Mouse (Mus musculus): ENCODE data around the gene Aif1. TPM values are rescaled to one million over a fixed set of nuclear protein-coding genes. Genes with fewer than 3 reads are reported as not detected.
A peak's percentile ranks its signal among the peaks of the same experiment; 100 is the strongest.

Gene Aif1
- total RNA-seq, 2 experiments from 2014 or later, result 10.8 to 11.1 TPM

GRCm38 (mm10) chr17:35155451-35155850 lies 20.4 kb downstream of the Aif1 start:
- intact Hi-C loops (cut with DNase I), result no loop called here
- DNase-seq (ENCODE audit: low spot score in 2 of 2), result no peak

GRCm38 (mm10) chr17:35154616-35155015 lies 21.3 kb downstream of the Aif1 start:
- intact Hi-C loops (cut with DNase I), result no loop called here
- DNase-seq (ENCODE audit: low spot score in 2 of 2), result no peak

GRCm38 (mm10) chr17:35153931-35154330 lies 21.9 kb downstream of the Aif1 start:
- no peak for DNase-seq (ENCODE audit: low spot score in 2 of 2)
- intact Hi-C loops (cut with DNase I), result no loop called here

GRCm38 (mm10) chr17:35153077-35153476 lies 22.8 kb downstream of the Aif1 start:
- intact Hi-C loops (cut with DNase I), result no loop called here
- no peak for DNase-seq (ENCODE audit: low spot score in 2 of 2)

GRCm38 (mm10) chr17:35152121-35152520 lies 23.7 kb downstream of the Aif1 start:
- intact Hi-C loops (cut with DNase I), result no loop called here

GRCm38 (mm10) chr17:35147922-35148639 lies 27.8 kb downstream of the Aif1 start:
- DNase-seq (ENCODE audit: low spot score in 2 of 2), result no peak
- intact Hi-C loops (cut with DNase I), result loop anchor here (2.0 kb wide), 1 partner anchor 15 kb away; no protein-coding TSS in a partner anchor

More at GRCm38 (mm10) chr17:35152121-35152520, 23.7 kb downstream of the Aif1 start:
- no peak for DNase-seq (ENCODE audit: low spot score in 2 of 2)

GRCm38 (mm10) chr17:35147348-35147747 lies 28.5 kb downstream of the Aif1 start:
- DNase-seq (ENCODE audit: low spot score in 2 of 2), result no peak
- intact Hi-C loops (cut with DNase I), result no loop called here

- intact Hi-C loops (cut with DNase I), result no loop called here
- DNase-seq (ENCODE audit: low spot score in 2 of 2), result no peak
These were observed 29.7 kb downstream of the Aif1 start for GRCm38 (mm10) chr17:35146139-35146538.

GRCm38 (mm10) chr17:35141971-35142370 lies 33.9 kb downstream of the Aif1 start:
- intact Hi-C loops (cut with DNase I), result no loop called here
- no peak for DNase-seq (ENCODE audit: low spot score in 2 of 2)

- DNase-seq (ENCODE audit: low spot score in 2 of 2), result no peak
- intact Hi-C loops (cut with DNase I), result no loop called here
These were observed 35.3 kb downstream of the Aif1 start for GRCm38 (mm10) chr17:35140490-35140996.

- intact Hi-C loops (cut with DNase I), result no loop called here
- DNase-seq (ENCODE audit: low spot score in 2 of 2), result no peak
These were observed 36.6 kb downstream of the Aif1 start for GRCm38 (mm10) chr17:35139269-35139668.

- no peak for DNase-seq (ENCODE audit: low spot score in 2 of 2)
- intact Hi-C loops (cut with DNase I), result loop anchor here (1.0 kb wide), 1 partner anchor 29 kb away; the partner anchor contains the start of gene Prrc2a
These were observed 40.1 kb downstream of the Aif1 start for GRCm38 (mm10) chr17:35135591-35136320.

GRCm38 (mm10) chr17:35134801-35135590 lies 40.9 kb downstream of the Aif1 start, which contains the start of gene Bag6:
Gene Bag6 (plus strand): TSS chr17:35135178.
- intact Hi-C loops (cut with DNase I), result loop anchor here (1.0 kb wide), 1 partner anchor 29 kb away; the partner anchor contains the start of gene Prrc2a
- peak; percentile 95 to 96 for DNase-seq (ENCODE audit: low spot score in 2 of 2)

GRCm38 (mm10) chr17:35133517-35133916 lies 42.4 kb downstream of the Aif1 start:
- DNase-seq (ENCODE audit: low spot score in 2 of 2), result no peak
- intact Hi-C loops (cut with DNase I), result no loop called here

- intact Hi-C loops (cut with DNase I), result no loop called here
- DNase-seq (ENCODE audit: low spot score in 2 of 2), result no peak
These were observed 43.7 kb downstream of the Aif1 start for GRCm38 (mm10) chr17:35132174-35132560.

GRCm38 (mm10) chr17:35131500-35132173 lies 44.2 kb downstream of the Aif1 start, which contains the start of gene Apom:
Gene Apom (minus strand): TSS chr17:35132050.
- DNase-seq (ENCODE audit: low spot score in 2 of 2), result no peak
- intact Hi-C loops (cut with DNase I), result no loop called here

- intact Hi-C loops (cut with DNase I), result no loop called here
- DNase-seq (ENCODE audit: low spot score in 2 of 2), result no peak
These were observed 44.8 kb downstream of the Aif1 start for GRCm38 (mm10) chr17:35131038-35131437.

- intact Hi-C loops (cut with DNase I), result no loop called here
- DNase-seq (ENCODE audit: low spot score in 2 of 2), result no peak
These were observed 46.9 kb downstream of the Aif1 start for GRCm38 (mm10) chr17:35128996-35129395.

- intact Hi-C loops (cut with DNase I), result no loop called here
- no peak for DNase-seq (ENCODE audit: low spot score in 2 of 2)
These were observed 48.9 kb downstream of the Aif1 start for GRCm38 (mm10) chr17:35127017-35127416.

All from left cerebral cortex, postnatal 25 days (tissue).